Mouse (Mus musculus) heart, embryonic 11.5 days (tissue): ENCODE data around the gene Prdm16. TPM values are rescaled to one million over a fixed set of nuclear protein-coding genes. Genes with fewer than 3 reads are reported as not detected.

Source experiments
- ATAC-seq: fragments of 200-750 bp; cut with Nextera tagmentation; replicated peaks from 2 replicates; pipeline ENCODE4 v1.8.0; 2017; ENCODE audit warnings: moderate library complexity; ENCODE audit not compliant: insufficient number of reproducible peaks, low FRiP score, low TSS enrichment
- H3K27ac ChIP-seq: fragments of 300-500 bp; sonication (generic); 2 replicates; pipeline ENCODE4 v1.5.1; 2014; ENCODE audit warnings: mild to moderate bottlenecking, low read depth, low read length
- H3K27me3 ChIP-seq: fragments of 300-500 bp; sonication (generic); 2 replicates; pipeline ENCODE4 v1.6.1; 2014; ENCODE audit warnings: mild to moderate bottlenecking, low read length, mixed read lengths; ENCODE audit not compliant: control insufficient read depth, insufficient read depth
- H3K36me3 ChIP-seq: fragments of 300-500 bp; sonication (generic); 2 replicates; pipeline ENCODE4 v1.6.1; 2014; ENCODE audit warnings: mild to moderate bottlenecking, low read length, moderate library complexity, mixed read lengths; ENCODE audit not compliant: control insufficient read depth, insufficient read depth
- H3K4me1 ChIP-seq: fragments of 300-500 bp; sonication (generic); 2 replicates; pipeline ENCODE4 v1.6.1; 2014; ENCODE audit warnings: low read length; ENCODE audit not compliant: control insufficient read depth, insufficient read depth
- H3K4me2 ChIP-seq: fragments of 300-500 bp; sonication (generic); 2 replicates; pipeline ENCODE4 v1.6.1; 2014; ENCODE audit warnings: mild to moderate bottlenecking, moderate library complexity
- H3K4me3 ChIP-seq: fragments of 300-500 bp; sonication (generic); 2 replicates; pipeline ENCODE4 v1.5.1; 2014; ENCODE audit warnings: low read depth, low read length
- H3K9ac ChIP-seq: fragments of 300-500 bp; sonication (generic); 2 replicates; pipeline ENCODE4 v1.6.1; 2014; ENCODE audit warnings: mild to moderate bottlenecking, low read depth, low read length, moderate library complexity
- H3K9me3 ChIP-seq: fragments of 300-500 bp; sonication (generic); replicated peaks from 2 replicates; pipeline ENCODE4 v1.6.1; 2016; ENCODE audit warnings: low read length; ENCODE audit not compliant: control insufficient read depth
- WGBS: fragments of 180-500 bp; shearing (Covaris S2); extraction: QIAGEN DNeasy Blood & Tissue Kit; methylation state at CpG from one replicate; pipeline ENCODE4 v1.1.7; 2014; ENCODE audit not compliant: insufficient replicate concordance; 5-methylcytosine and 5-hydroxymethylcytosine counted together
- polyA plus RNA-seq: library from polyadenylated mRNA; unstranded; fragments of >200 nt; fragmentation: Nextera tagmentation; extraction: Ambion mirVana; gene quantifications from 2 replicates; pipeline ENCODE4 v1.2.1, GENCODE M21; 2014

The Prdm16 gene
- polyA plus RNA-seq, 1 experiment from 2014 or later = 14.2 TPM

DNA sequence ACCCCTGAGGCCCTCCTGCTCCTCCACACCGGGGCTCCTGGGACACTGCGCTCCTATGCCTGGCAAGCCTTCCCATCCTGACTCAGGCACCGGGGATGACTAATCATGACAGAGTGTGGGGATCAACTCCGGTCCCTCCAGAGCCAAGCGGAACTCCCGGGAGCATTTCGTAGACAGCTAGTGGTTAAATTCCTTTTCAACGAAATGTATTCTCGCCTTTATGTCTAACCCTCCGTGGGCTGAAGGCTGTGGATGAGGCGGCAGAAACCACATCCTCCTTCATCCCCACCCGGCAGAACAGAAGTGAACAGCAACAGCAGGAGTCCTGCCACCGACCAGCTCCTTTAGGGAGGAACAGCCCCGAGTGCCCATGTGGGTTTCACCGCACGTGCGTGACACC lies 211.4 kb downstream of the Prdm16 start:
- ATAC-seq = no peak
- Histone ChIP-seq H3K27me3 (peaks cover 33% of the 10 kb centered on the region), H3K4me1 (peaks cover 35% of the 10 kb centered on the region), H3K9me3 (no peaks in the 10 kb centered on the region), H3K9ac (no peak overlapping the region), H3K4me2 (no peak overlapping the region), H3K27ac (no peak overlapping the region), H3K4me3 (no peak overlapping the region), H3K36me3 (no peaks in the 10 kb centered on the region)
- WGBS = 63% methylated on average over 17 of the region's 17 CpGs

DNA sequence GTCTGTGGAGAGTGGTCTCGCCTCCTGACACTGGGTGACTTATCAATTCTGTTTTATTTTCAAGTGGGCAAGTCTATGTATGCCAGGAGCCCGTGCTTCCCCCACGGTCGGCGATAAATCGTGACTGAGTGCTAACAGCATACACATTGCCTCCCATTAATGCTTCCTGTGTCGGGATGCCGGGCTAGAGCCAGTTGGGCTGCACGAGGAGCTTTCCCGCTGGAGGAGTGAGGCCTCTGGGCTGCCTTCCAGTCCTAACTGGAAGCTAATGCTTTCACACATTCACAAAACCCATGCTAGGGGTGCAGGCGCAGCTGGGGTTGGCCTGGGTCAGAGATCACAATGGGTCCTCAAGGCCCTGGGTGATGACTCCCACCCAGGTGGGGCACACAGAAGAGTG lies 212.0 kb downstream of the Prdm16 start:
- Histone ChIP-seq H3K4me1 (peaks cover 35% of the 10 kb centered on the region), H3K4me3 (no peak overlapping the region), H3K9ac (no peak overlapping the region), H3K36me3 (no peaks in the 10 kb centered on the region), H3K4me2 (no peak overlapping the region), H3K9me3 (no peaks in the 10 kb centered on the region), H3K27me3 (peaks cover 36% of the 10 kb centered on the region), H3K27ac (no peak overlapping the region)
- ATAC-seq = no peak
- WGBS = 37% methylated on average over 11 of the region's 11 CpGs

DNA sequence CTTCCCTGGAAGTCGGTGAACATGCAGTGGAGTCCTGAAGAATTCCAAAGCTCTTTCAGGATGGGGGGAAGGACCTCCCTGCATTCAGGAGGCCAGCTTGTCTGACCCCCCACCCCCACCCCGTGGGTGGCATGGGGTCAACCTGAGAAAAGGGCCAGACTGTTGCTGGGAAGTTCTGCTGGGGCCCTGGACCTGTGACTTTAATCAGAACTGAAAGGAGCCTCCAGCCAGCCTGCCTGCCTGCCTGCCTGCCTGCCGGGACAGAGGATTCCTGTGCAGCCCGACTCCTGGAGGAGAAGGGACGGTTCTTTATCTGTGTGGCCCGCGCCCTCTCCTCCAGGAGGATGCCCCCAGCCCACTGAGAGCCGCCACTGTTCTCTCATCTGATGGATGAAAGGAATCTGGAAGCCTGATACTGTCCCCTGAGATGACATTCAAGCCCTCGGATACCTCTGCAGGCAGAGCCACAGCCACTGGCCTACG lies 214.2 kb downstream of the Prdm16 start:
- Histone ChIP-seq H3K4me3 (no peak overlapping the region), H3K4me2 (peak overlapping the region; percentile 12; the same call in 1 of the 2 replicates), H3K9me3 (no peaks in the 10 kb centered on the region; the same call in 1 of the 2 replicates), H3K27ac (peak overlapping the region; percentile 29; the same call in 1 of the 2 replicates), H3K36me3 (no peaks in the 10 kb centered on the region), H3K9ac (peak overlapping the region; percentile 46; the same call in 1 of the 2 replicates), H3K4me1 (peaks cover 35% of the 10 kb centered on the region), H3K27me3 (peaks cover 28% of the 10 kb centered on the region)
- 4% methylated on average over 10 of the region's 10 CpGs for WGBS
- ATAC-seq = no peak

DNA sequence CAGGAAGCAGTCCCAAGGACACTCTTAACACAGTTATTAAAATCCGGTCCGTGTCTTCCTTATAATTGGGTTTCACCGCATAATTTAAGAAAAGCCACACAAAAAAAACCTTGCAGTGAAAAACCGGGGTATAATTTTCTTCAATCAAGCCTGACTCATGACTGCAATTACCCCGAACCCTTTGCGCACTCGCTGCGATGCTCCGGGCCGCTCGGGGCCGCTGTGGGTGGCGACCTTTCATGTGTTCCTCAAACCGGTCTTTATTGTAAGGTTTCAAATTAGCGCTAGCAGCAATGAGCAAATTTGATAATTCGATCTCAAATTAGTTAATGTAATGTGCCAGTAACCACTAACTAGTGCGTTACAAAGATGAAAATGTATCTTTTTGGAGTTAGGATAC lies 215.9 kb downstream of the Prdm16 start:
- Histone ChIP-seq H3K9me3 (no peaks in the 10 kb centered on the region; the same call in 1 of the 2 replicates), H3K4me1 (peaks cover 30% of the 10 kb centered on the region), H3K4me2 (no peak overlapping the region), H3K4me3 (no peak overlapping the region), H3K36me3 (no peaks in the 10 kb centered on the region), H3K9ac (no peak overlapping the region), H3K27me3 (peaks cover 18% of the 10 kb centered on the region), H3K27ac (no peak overlapping the region)
- WGBS = 90% methylated on average over 17 of the region's 17 CpGs
- ATAC-seq = no peak

DNA sequence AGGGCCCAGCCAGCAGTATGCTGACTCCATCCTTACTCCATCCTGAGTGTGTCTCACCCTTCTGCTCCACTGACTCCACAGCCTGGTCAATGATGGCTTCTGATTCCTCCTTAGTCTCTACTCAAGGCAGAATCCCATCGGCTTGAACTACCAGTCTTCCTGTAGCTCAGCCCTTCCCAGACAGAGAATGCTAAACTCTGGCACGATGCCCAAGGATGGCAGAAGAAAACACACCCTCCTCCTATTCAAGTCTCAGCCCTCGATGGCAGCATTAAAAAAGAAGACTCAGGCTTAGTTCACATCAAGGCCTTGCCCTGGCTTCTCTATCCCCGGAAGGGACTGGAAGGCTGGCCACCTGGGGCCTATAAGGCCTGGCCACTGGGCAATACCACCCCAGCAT lies 216.9 kb downstream of the Prdm16 start:
- no peaks in the 10 kb centered on the region for H3K36me3 ChIP-seq
- H3K9ac ChIP-seq = no peak overlapping the region
- H3K9me3 ChIP-seq = no peaks in the 10 kb centered on the region; the same call in 1 of the 2 replicates
- H3K4me2 ChIP-seq = no peak overlapping the region
- H3K27ac ChIP-seq = no peak overlapping the region
- peaks cover 20% of the 10 kb centered on the region for H3K27me3 ChIP-seq
- H3K4me1 ChIP-seq = peaks cover 23% of the 10 kb centered on the region
- no peak overlapping the region for H3K4me3 ChIP-seq
- ATAC-seq = no peak
- WGBS = 79% methylated on average over 4 of the region's 4 CpGs

DNA sequence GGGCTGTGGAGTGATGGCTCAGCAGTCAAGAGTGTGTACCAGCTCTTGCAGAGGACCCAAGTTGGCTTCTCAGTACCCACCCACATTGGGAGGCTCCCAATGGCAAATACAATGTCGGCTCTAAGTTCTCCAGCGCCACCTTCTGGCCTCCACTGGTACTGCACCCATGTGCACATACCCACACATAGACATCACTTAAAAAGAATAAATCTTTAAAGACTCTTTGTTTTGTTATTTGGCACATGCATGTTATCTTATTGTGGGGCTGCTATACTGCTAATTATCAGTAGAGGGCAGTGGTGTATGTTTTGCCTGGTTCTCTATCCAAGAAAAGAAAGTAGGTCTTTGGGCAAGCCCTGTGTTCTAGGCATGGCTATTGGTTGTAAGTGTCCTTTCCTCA lies 217.7 kb downstream of the Prdm16 start:
- ATAC-seq = no peak
- Histone ChIP-seq H3K27ac (no peak overlapping the region), H3K9me3 (no peaks in the 10 kb centered on the region; the same call in 1 of the 2 replicates), H3K9ac (no peak overlapping the region), H3K4me3 (no peak overlapping the region), H3K4me2 (no peak overlapping the region), H3K36me3 (no peaks in the 10 kb centered on the region), H3K4me1 (peaks cover 16% of the 10 kb centered on the region), H3K27me3 (peaks cover 17% of the 10 kb centered on the region)
- 22% methylated on average over 2 of the region's 2 CpGs for WGBS

DNA sequence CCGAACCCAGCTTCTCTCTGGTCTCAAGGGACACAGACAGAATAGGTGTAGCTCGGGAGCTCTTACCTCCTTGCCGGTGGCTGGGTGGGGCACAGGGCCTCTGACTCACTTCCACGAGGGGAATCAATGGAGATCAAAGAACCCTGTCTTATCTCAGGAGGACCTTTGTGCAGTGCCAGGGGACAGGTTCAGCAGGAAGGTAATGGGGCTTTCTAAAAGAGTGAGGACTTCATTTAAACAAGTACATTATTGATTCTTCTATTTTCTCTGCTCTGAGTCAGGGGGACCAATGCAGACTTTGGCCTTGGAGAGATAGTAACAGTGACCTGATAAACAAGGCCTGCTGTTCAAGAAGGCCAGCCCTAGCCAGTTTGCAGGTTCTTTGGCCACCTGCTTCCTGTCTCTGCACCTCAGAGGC lies 218.3 kb downstream of the Prdm16 start:
- no peak for ATAC-seq
- Histone ChIP-seq H3K4me2 (no peak overlapping the region), H3K4me1 (peaks cover 12% of the 10 kb centered on the region), H3K27ac (no peak overlapping the region), H3K4me3 (no peak overlapping the region), H3K36me3 (no peaks in the 10 kb centered on the region), H3K9me3 (no peaks in the 10 kb centered on the region; the same call in 1 of the 2 replicates), H3K27me3 (peaks cover 15% of the 10 kb centered on the region), H3K9ac (no peak overlapping the region)
- 57% methylated on average over 4 of the region's 4 CpGs for WGBS

DNA sequence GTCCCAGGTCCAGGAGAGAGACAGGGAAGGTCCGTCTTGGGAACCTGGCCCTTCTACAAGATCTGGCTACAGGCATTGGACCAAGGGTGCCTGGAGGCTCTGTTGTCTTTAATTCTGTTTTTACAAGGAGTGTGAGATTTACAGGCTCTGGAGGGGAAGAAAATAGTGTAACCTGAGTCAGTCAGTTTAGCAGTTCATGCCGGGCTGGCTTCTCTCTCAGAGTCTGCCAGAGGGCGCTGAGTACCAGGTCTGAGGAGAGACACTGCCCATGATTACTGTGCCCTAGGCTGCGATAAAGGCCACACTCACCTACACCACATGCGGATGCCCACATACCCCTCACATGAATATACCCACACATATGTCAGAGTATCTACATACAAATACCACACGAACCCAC lies 219.9 kb downstream of the Prdm16 start:
- no peak overlapping the region for H3K4me2 ChIP-seq
- no peaks in the 10 kb centered on the region; the same call in 1 of the 2 replicates for H3K9me3 ChIP-seq
- H3K36me3 ChIP-seq = no peaks in the 10 kb centered on the region
- H3K4me3 ChIP-seq = no peak overlapping the region
- H3K4me1 ChIP-seq = peaks cover 14% of the 10 kb centered on the region
- H3K27me3 ChIP-seq = peaks cover 12% of the 10 kb centered on the region
- H3K9ac ChIP-seq = no peak overlapping the region
- 64% methylated on average over 6 of the region's 6 CpGs for WGBS
- H3K27ac ChIP-seq = no peak overlapping the region
- ATAC-seq = no peak

DNA sequence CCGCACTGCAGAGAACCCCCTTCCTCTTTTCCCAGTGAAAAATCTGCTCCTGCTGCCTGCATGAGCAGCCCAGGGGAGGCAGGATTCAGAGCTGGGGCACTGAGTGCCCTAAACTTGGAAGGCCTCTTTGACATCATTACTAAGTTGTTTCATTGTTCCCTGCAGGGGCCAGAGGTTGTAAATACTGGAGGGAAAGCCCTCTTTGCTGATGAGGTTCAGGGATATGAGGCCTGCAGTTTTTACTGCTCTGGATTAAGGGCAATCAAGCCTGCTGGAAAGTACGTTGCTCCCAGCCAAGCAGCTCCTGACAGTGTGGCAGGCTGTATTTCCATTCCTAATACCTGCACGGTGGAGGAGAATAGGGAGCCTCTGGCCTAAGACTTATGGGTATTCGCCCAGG lies 221.8 kb downstream of the Prdm16 start:
- WGBS = 58% methylated on average over 4 of the region's 4 CpGs
- no peak for ATAC-seq
- H3K27ac ChIP-seq = no peak overlapping the region
- H3K4me1 ChIP-seq = peaks cover 32% of the 10 kb centered on the region
- H3K9ac ChIP-seq = no peak overlapping the region
- H3K4me3 ChIP-seq = no peak overlapping the region
- H3K9me3 ChIP-seq = no peaks in the 10 kb centered on the region; the same call in 1 of the 2 replicates
- peaks cover 22% of the 10 kb centered on the region for H3K27me3 ChIP-seq
- no peak overlapping the region for H3K4me2 ChIP-seq
- no peaks in the 10 kb centered on the region for H3K36me3 ChIP-seq
